Mouse (Mus musculus) heart, adult 2 months (tissue): ENCODE data around the gene Rabl6. TPM values are rescaled to one million over a fixed set of nuclear protein-coding genes. Genes with fewer than 3 reads are reported as not detected.

ENCODE experiments used
- DNase-seq, 2 experiments: peaks; one replicate each; pipeline ENCODE4 v3.0.0; 2021
- H3K27ac ChIP-seq: fragments of 200-600 bp; 2 replicates; pipeline ENCODE4 v1.8.1; 2022
- H3K27me3 ChIP-seq: fragments of 200-500 bp; 2 replicates; pipeline ENCODE4 v1.6.1; 2012; ENCODE audit warnings: mild to moderate bottlenecking, low read length, inconsistent platforms, mixed read lengths; ENCODE audit not compliant: control insufficient read depth, insufficient read depth
- H3K36me3 ChIP-seq: fragments of 200-500 bp; 2 replicates; pipeline ENCODE4 v1.6.1; 2012; ENCODE audit warnings: low read length, inconsistent platforms; ENCODE audit not compliant: control insufficient read depth, insufficient read depth
- H3K4me1 ChIP-seq: fragments of 200-500 bp; 2 replicates; pipeline ENCODE4 v1.6.1; 2011; ENCODE audit warnings: low read length; ENCODE audit not compliant: control insufficient read depth, insufficient read depth
- H3K4me3 ChIP-seq: fragments of 200-600 bp; 2 replicates; pipeline ENCODE4 v1.8.1; 2022
- H3K79me2 ChIP-seq: fragments of 200-500 bp; replicated peaks from 2 replicates; pipeline ENCODE4 v1.6.1; 2012; ENCODE audit warnings: mild to moderate bottlenecking, inconsistent platforms, low read length, moderate library complexity, mixed read lengths; ENCODE audit not compliant: control insufficient read depth, insufficient read depth
- H3K9ac ChIP-seq: fragments of 200-500 bp; 2 replicates; pipeline ENCODE4 v1.6.1; 2012; ENCODE audit warnings: low read depth, mild to moderate bottlenecking, control low read depth, inconsistent platforms, low read length, mixed read lengths
- CTCF ChIP-seq: fragments of 200-600 bp; IDR thresholded peaks from 2 replicates; pipeline ENCODE4 v1.8.1; 2022; ENCODE audit warnings: antibody characterized with exemption, mild to moderate bottlenecking, moderate library complexity
- EP300 ChIP-seq: fragments of 200-500 bp; IDR thresholded peaks from 2 replicates; pipeline ENCODE4 v1.6.1; 2011; ENCODE audit warnings: low read depth, low read length, control low read depth; ENCODE audit not compliant: insufficient read depth
- POLR2A ChIP-seq: fragments of 200-500 bp; IDR thresholded peaks from 2 replicates; pipeline ENCODE4 v1.6.1; 2011; ENCODE audit warnings: mild to moderate bottlenecking, low read depth, low read length, control low read depth; ENCODE audit not compliant: insufficient read depth
- WGBS: fragments of 180-500 bp; shearing (Covaris S2); methylation state at CpG from one replicate; pipeline ENCODE4 v1.1.7; 2018; 5-methylcytosine and 5-hydroxymethylcytosine counted together
- intact Hi-C: fragments of 180-260 bp; cut with DNase I; formaldehyde crosslinking; loops from one replicate; pipeline ENCODE4 v1.15.1; 2025
- polyA plus RNA-seq: library from polyadenylated mRNA; depleted of rRNA; stranded (reverse); fragments of >200 nt; gene quantifications from 2 replicates; pipeline ENCODE4 v1.2.3, GENCODE M21; 2012
- total RNA-seq, 2 experiments: library from RNA; stranded (reverse); gene quantifications; 2 replicates each; pipeline ENCODE4 v1.2.3; 2021

The Rabl6 gene
- total and polyA plus RNA-seq, 3 experiments: 48.8 to 65.3 (median 61.2) TPM

- intact Hi-C loops: no loop called here
- DNase-seq: no peak
- Histone ChIP-seq H3K36me3 (no peaks in the 10 kb centered on the region), H3K79me2 (no peaks in the 10 kb centered on the region), H3K27me3 (no peaks in the 10 kb centered on the region), H3K4me3 (no peak within 1 kb of the TSS), H3K27ac (no peak within 1 kb of the TSS), H3K4me1 (peaks cover 3% of the 10 kb centered on the region; the same call in 1 of the 2 replicates), H3K9ac (no peak within 1 kb of the TSS)
- 79% methylated on average over 2 of the region's 2 CpGs for whole genome bisulfite sequencing
- no peak for TF ChIP-seq CTCF
- no peak for TF ChIP-seq POLR2A
These were observed 44.6 kb upstream of the Rabl6 start, which contains the start of gene Lcn8 for GRCm38 (mm10) chr2:25652902-25653301. Lcn8 (plus strand) TSS chr2:25653120.

- 22% methylated on average over 6 of the region's 6 CpGs for WGBS
- no peak for DNase-seq
- Histone ChIP-seq H3K36me3 (no peaks in the 10 kb centered on the region), H3K27ac (no peak overlapping the region), H3K79me2 (no peaks in the 10 kb centered on the region), H3K9ac (no peak overlapping the region), H3K4me3 (no peak overlapping the region), H3K4me1 (no peaks in the 10 kb centered on the region), H3K27me3 (no peaks in the 10 kb centered on the region)
- TF ChIP-seq CTCF: peak; percentile 75
- TF ChIP-seq EP300: no peak
- intact Hi-C loops: no loop called here
These were observed 31.6 kb upstream of the Rabl6 start for GRCm38 (mm10) chr2:25639890-25640289.

- Histone ChIP-seq H3K27ac (no peak overlapping the region), H3K4me3 (no peak overlapping the region), H3K27me3 (no peaks in the 10 kb centered on the region), H3K9ac (no peak overlapping the region), H3K36me3 (no peaks in the 10 kb centered on the region), H3K4me1 (no peaks in the 10 kb centered on the region), H3K79me2 (no peaks in the 10 kb centered on the region)
- no peak for TF ChIP-seq EP300
- peak; percentile 61 for TF ChIP-seq CTCF
- TF ChIP-seq POLR2A: no peak
- no peak for DNase-seq
- 73% methylated on average over 1 of the region's 1 CpGs for WGBS
- intact Hi-C loops: no loop called here
These were observed 25.7 kb upstream of the Rabl6 start for GRCm38 (mm10) chr2:25634046-25634445.

GRCm38 (mm10) chr2:25633616-25634015 is 25.3 kb upstream of the Rabl6 start:
- no peak overlapping the region for H3K4me3 ChIP-seq
- no peaks in the 10 kb centered on the region for H3K4me1 ChIP-seq
- no peaks in the 10 kb centered on the region for H3K36me3 ChIP-seq
- H3K27ac ChIP-seq: no peak overlapping the region
- H3K9ac ChIP-seq: no peak overlapping the region
- no peaks in the 10 kb centered on the region for H3K79me2 ChIP-seq
- TF ChIP-seq POLR2A (no peak), CTCF (no peak), EP300 (no peak)
- intact Hi-C loops: no loop called here
- DNase-seq: no peak
- no peaks in the 10 kb centered on the region for H3K27me3 ChIP-seq
- 84% methylated on average over 3 of the region's 3 CpGs for WGBS

- peak in 1 of 2 experiments; percentile 46 for DNase-seq
- 33% methylated on average over 4 of the region's 4 CpGs for WGBS
- H3K79me2 ChIP-seq: no peaks in the 10 kb centered on the region
- H3K36me3 ChIP-seq: no peaks in the 10 kb centered on the region
- no peaks in the 10 kb centered on the region for H3K4me1 ChIP-seq
- no peak overlapping the region for H3K4me3 ChIP-seq
- H3K9ac ChIP-seq: no peak overlapping the region
- no peak overlapping the region for H3K27ac ChIP-seq
- TF ChIP-seq POLR2A (no peak), CTCF (no peak), EP300 (no peak)
- intact Hi-C loops: no loop called here
- H3K27me3 ChIP-seq: no peaks in the 10 kb centered on the region
These were observed 20.4 kb upstream of the Rabl6 start for GRCm38 (mm10) chr2:25628738-25629137.

GRCm38 (mm10) chr2:25627811-25628210 is 19.5 kb upstream of the Rabl6 start, which contains the start of gene Fcna:
Fcna (minus strand) TSS chr2:25628030.
- Histone ChIP-seq H3K9ac (no peak within 1 kb of the TSS), H3K79me2 (no peaks in the 10 kb centered on the region), H3K27ac (no peak within 1 kb of the TSS), H3K36me3 (no peaks in the 10 kb centered on the region), H3K4me1 (no peaks in the 10 kb centered on the region), H3K4me3 (no peak within 1 kb of the TSS), H3K27me3 (no peaks in the 10 kb centered on the region)
- DNase-seq: peak in 1 of 2 experiments; percentile 20
- intact Hi-C loops: no loop called here
- 74% methylated on average over 6 of the region's 6 CpGs for WGBS
- no peak for TF ChIP-seq POLR2A
- no peak for TF ChIP-seq CTCF
- TF ChIP-seq EP300: no peak
